Mouse (Mus musculus) stomach, embryonic 16.5 days (tissue): Measurements from ENCODE around the gene H2afy. TPM values are rescaled to one million over a fixed set of nuclear protein-coding genes. Genes with fewer than 3 reads are reported as not detected.
A peak's percentile ranks its signal among the peaks of the same experiment; 100 is the strongest.

Experiments used
- ATAC-seq: fragments of 200-750 bp; cut with Nextera tagmentation; 2 replicates; pipeline ENCODE4 v1.8.0; 2017; ENCODE audit warnings: moderate number of reproducible peaks, moderate TSS enrichment; ENCODE audit not compliant: insufficient read depth, low FRiP score
- H3K27ac ChIP-seq: fragments of 300-500 bp; sonication (generic); 2 replicates; pipeline ENCODE4 v1.5.1; 2014; ENCODE audit warnings: low read length
- H3K27me3 ChIP-seq: fragments of 300-500 bp; sonication (generic); 2 replicates; pipeline ENCODE4 v1.6.1; 2014; ENCODE audit warnings: low read length, control low read depth, mixed read lengths; ENCODE audit not compliant: control insufficient read depth, insufficient read depth
- H3K36me3 ChIP-seq: fragments of 300-500 bp; sonication (generic); 2 replicates; pipeline ENCODE4 v1.6.1; 2014; ENCODE audit warnings: low read length; ENCODE audit not compliant: control insufficient read depth, insufficient read depth
- H3K4me1 ChIP-seq: fragments of 300-500 bp; sonication (generic); 2 replicates; pipeline ENCODE4 v1.6.1; 2014; ENCODE audit warnings: low read length, control low read depth, mixed read lengths; ENCODE audit not compliant: control insufficient read depth, insufficient read depth
- H3K4me2 ChIP-seq: fragments of 300-500 bp; sonication (generic); 2 replicates; pipeline ENCODE4 v1.6.1; 2014; ENCODE audit warnings: low read depth, low read length, mixed read lengths
- H3K4me3 ChIP-seq: fragments of 300-500 bp; sonication (generic); replicated peaks from 2 replicates; pipeline ENCODE4 v1.5.1; 2014; ENCODE audit warnings: mild to moderate bottlenecking, low read length
- H3K9ac ChIP-seq: fragments of 300-500 bp; sonication (generic); 2 replicates; pipeline ENCODE4 v1.6.1; 2014; ENCODE audit warnings: low read length
- H3K9me3 ChIP-seq: fragments of 300-500 bp; sonication (generic); replicated peaks from 2 replicates; pipeline ENCODE4 v1.6.1; 2016; ENCODE audit warnings: low read length, control low read depth; ENCODE audit not compliant: control insufficient read depth
- WGBS: fragments of 180-500 bp; shearing (Covaris S2); extraction: QIAGEN DNeasy Blood & Tissue Kit; methylation state at CpG from one replicate; pipeline ENCODE4 v1.1.7; 2014; 5-methylcytosine and 5-hydroxymethylcytosine counted together
- polyA plus RNA-seq: library from polyadenylated mRNA; unstranded; fragments of >200 nt; fragmentation: Nextera tagmentation; extraction: Ambion mirVana; gene quantifications from 2 replicates; pipeline ENCODE4 v1.2.1, GENCODE M21; 2015

H2afy gene
- polyA plus RNA-seq, 1 experiment from 2014 or later: 271 TPM

- Histone ChIP-seq H3K9me3 (no peaks in the 10 kb centered on the region), H3K36me3 (no peaks in the 10 kb centered on the region), H3K4me3 (no peak overlapping the region), H3K4me1 (peaks cover 26% of the 10 kb centered on the region), H3K27me3 (no peaks in the 10 kb centered on the region), H3K27ac (peak overlapping the region; percentile 81; the same call in 1 of the 2 replicates), H3K4me2 (no peak overlapping the region), H3K9ac (no peak overlapping the region)
- no peak for ATAC-seq
- whole genome bisulfite sequencing: 56% methylated on average over 5 of the region's 5 CpGs
Observed at GRCm38 (mm10) chr13:56026623-56027022, 109.5 kb downstream of the H2afy start.

- no peak overlapping the region for H3K4me3 ChIP-seq
- H3K9me3 ChIP-seq: no peaks in the 10 kb centered on the region
- peak overlapping the region; percentile 81; the same call in 1 of the 2 replicates for H3K27ac ChIP-seq
- no peak for ATAC-seq
- no peak overlapping the region for H3K9ac ChIP-seq
- peaks cover 25% of the 10 kb centered on the region for H3K4me1 ChIP-seq
- H3K36me3 ChIP-seq: no peaks in the 10 kb centered on the region
- no peak overlapping the region for H3K4me2 ChIP-seq
- no peaks in the 10 kb centered on the region for H3K27me3 ChIP-seq
- WGBS: 71% methylated on average over 7 of the region's 7 CpGs
Observed at GRCm38 (mm10) chr13:56026026-56026425, 110.1 kb downstream of the H2afy start.

- Histone ChIP-seq H3K27ac (peak overlapping the region; percentile 81), H3K4me3 (0 out of 2 replicates have a peak overlapping the region, but pooled peaks have one; percentile 17)
Observed at GRCm38 (mm10) chr13:56025027-56025410, 111.1 kb downstream of the H2afy start.

GRCm38 (mm10) chr13:56024410-56025026, 111.6 kb downstream of the H2afy start:
- 0 out of 2 replicates have a peak overlapping the region, but pooled peaks have one; percentile 17 for H3K4me3 ChIP-seq
- peak overlapping the region; percentile 81 for H3K27ac ChIP-seq

More at GRCm38 (mm10) chr13:56025027-56025410, 111.1 kb downstream of the H2afy start:
- Histone ChIP-seq H3K9ac (peak overlapping the region; percentile 33; the same call in 1 of the 2 replicates), H3K4me1 (peaks cover 25% of the 10 kb centered on the region), H3K4me2 (peak overlapping the region; percentile 51), H3K27me3 (no peaks in the 10 kb centered on the region), H3K9me3 (no peaks in the 10 kb centered on the region), H3K36me3 (no peaks in the 10 kb centered on the region)
- no peak for ATAC-seq
- WGBS: 22% methylated on average over 14 of the region's 14 CpGs

More at GRCm38 (mm10) chr13:56024410-56025026, 111.6 kb downstream of the H2afy start:
- ATAC-seq: peak; percentile 65
- Histone ChIP-seq H3K9me3 (no peaks in the 10 kb centered on the region), H3K36me3 (no peaks in the 10 kb centered on the region), H3K27me3 (no peaks in the 10 kb centered on the region), H3K4me1 (peaks cover 25% of the 10 kb centered on the region), H3K9ac (peak overlapping the region; percentile 33; the same call in 1 of the 2 replicates), H3K4me2 (peak overlapping the region; percentile 51)
- 22% methylated on average over 14 of the region's 14 CpGs for WGBS

Other genes starting within 250 kb of the H2afy start
- gene Tifab, start 42.5 kb upstream of the H2afy start, polyA plus RNA-seq: 4.9 and 5.6 TPM in 2 replicates
- gene Neurog1, start 115.8 kb upstream of the H2afy start, polyA plus RNA-seq: not detected in 2 replicates
- 9.9 and 10.2 TPM in 2 replicates for gene Cxcl14, start 160.2 kb upstream of the H2afy start, polyA plus RNA-seq